Mouse (Mus musculus) intestine, embryonic 15.5 days (tissue): ENCODE data around the gene Foxa1. TPM values are rescaled to one million over a fixed set of nuclear protein-coding genes. Genes with fewer than 3 reads are reported as not detected.

Experiments used
- ATAC-seq: fragments of 200-750 bp; cut with Nextera tagmentation; 2 replicates; pipeline ENCODE4 v1.8.0; 2017; ENCODE audit warnings: moderate TSS enrichment, moderate library complexity
- H3K27ac ChIP-seq: fragments of 300-500 bp; sonication (generic); 2 replicates; pipeline ENCODE4 v1.5.1; 2015; ENCODE audit warnings: mild to moderate bottlenecking, inconsistent platforms
- H3K27me3 ChIP-seq: fragments of 300-500 bp; sonication (generic); replicated peaks from 2 replicates; pipeline ENCODE4 v1.6.1; 2015; ENCODE audit warnings: inconsistent platforms
- H3K36me3 ChIP-seq: fragments of 300-500 bp; sonication (generic); 2 replicates; pipeline ENCODE4 v1.6.1; 2015; ENCODE audit warnings: inconsistent platforms
- H3K4me1 ChIP-seq: fragments of 300-500 bp; sonication (generic); replicated peaks from 2 replicates; pipeline ENCODE4 v1.6.1; 2015; ENCODE audit warnings: inconsistent platforms
- H3K4me2 ChIP-seq: fragments of 300-500 bp; sonication (generic); replicated peaks from 2 replicates; pipeline ENCODE4 v1.6.1; 2015; ENCODE audit warnings: mild to moderate bottlenecking, inconsistent platforms
- H3K4me3 ChIP-seq: fragments of 300-500 bp; sonication (generic); replicated peaks from 2 replicates; pipeline ENCODE4 v1.5.1; 2015; ENCODE audit warnings: inconsistent platforms
- H3K9ac ChIP-seq: fragments of 300-500 bp; sonication (generic); 2 replicates; pipeline ENCODE4 v1.6.1; 2015; ENCODE audit warnings: inconsistent platforms
- H3K9me3 ChIP-seq: fragments of 300-500 bp; sonication (generic); 2 replicates; pipeline ENCODE4 v1.6.1; 2016; ENCODE audit warnings: inconsistent platforms
- WGBS: fragments of 180-500 bp; shearing (Covaris S2); methylation state at CpG from one replicate; pipeline ENCODE4 v1.1.7; 2015; 5-methylcytosine and 5-hydroxymethylcytosine counted together
- polyA plus RNA-seq: library from polyadenylated mRNA; unstranded; fragments of >200 nt; fragmentation: Nextera tagmentation; extraction: Ambion mirVana; gene quantifications from 2 replicates; pipeline ENCODE4 v1.2.1, GENCODE M21; 2015

Foxa1 gene
- polyA plus RNA-seq, 1 experiment from 2014 or later, result 8.9 TPM

GRCm38 (mm10) chr12:57509726-57510125 is 37.0 kb downstream of the Foxa1 start:
- Histone ChIP-seq H3K4me2 (no peak overlapping the region), H3K36me3 (no peaks in the 10 kb centered on the region), H3K4me3 (no peak overlapping the region), H3K27ac (no peak overlapping the region), H3K27me3 (no peaks in the 10 kb centered on the region), H3K9me3 (no peaks in the 10 kb centered on the region), H3K9ac (no peak overlapping the region), H3K4me1 (peaks cover 3% of the 10 kb centered on the region; the same call in 1 of the 2 replicates)
- 55% methylated on average over 4 of the region's 4 CpGs for WGBS
- ATAC-seq, result no peak

GRCm38 (mm10) chr12:57508938-57509337 is 37.8 kb downstream of the Foxa1 start:
- H3K27ac ChIP-seq, result no peak overlapping the region
- no peaks in the 10 kb centered on the region for H3K36me3 ChIP-seq
- H3K27me3 ChIP-seq, result no peaks in the 10 kb centered on the region
- no peak overlapping the region for H3K4me2 ChIP-seq
- ATAC-seq, result no peak
- H3K4me1 ChIP-seq, result peaks cover 3% of the 10 kb centered on the region; the same call in 1 of the 2 replicates
- 47% methylated on average over 11 of the region's 11 CpGs for WGBS
- H3K9me3 ChIP-seq, result no peaks in the 10 kb centered on the region
- no peak overlapping the region for H3K9ac ChIP-seq
- no peak overlapping the region for H3K4me3 ChIP-seq

DNA sequence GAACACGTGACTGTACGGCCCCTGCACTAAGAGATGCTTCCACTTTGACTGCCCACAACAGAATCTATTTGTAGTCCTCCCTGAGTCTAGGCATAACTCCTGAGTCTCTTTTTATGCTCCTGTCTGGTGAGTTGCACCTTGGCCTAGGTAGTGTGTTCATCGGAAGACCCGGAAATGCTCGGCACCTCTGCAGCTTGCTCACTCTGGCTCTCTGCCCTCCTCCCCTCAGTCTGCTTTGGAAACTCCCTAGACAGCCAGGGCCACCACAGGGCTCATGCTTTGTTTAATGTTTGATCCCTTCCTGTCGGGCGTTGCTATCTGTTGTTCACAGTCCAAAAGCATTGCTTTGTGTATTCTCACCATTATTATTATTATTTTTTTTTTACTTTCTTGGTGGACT is 41.4 kb downstream of the Foxa1 start:
- no peak overlapping the region for H3K4me2 ChIP-seq
- peaks cover 3% of the 10 kb centered on the region; the same call in 1 of the 2 replicates for H3K4me1 ChIP-seq
- ATAC-seq, result peak; percentile 86
- no peaks in the 10 kb centered on the region for H3K36me3 ChIP-seq
- H3K9me3 ChIP-seq, result no peaks in the 10 kb centered on the region
- no peak overlapping the region for H3K4me3 ChIP-seq
- no peaks in the 10 kb centered on the region for H3K27me3 ChIP-seq
- WGBS, result 50% methylated on average over 7 of the region's 7 CpGs
- H3K27ac ChIP-seq, result no peak overlapping the region
- no peak overlapping the region for H3K9ac ChIP-seq

DNA sequence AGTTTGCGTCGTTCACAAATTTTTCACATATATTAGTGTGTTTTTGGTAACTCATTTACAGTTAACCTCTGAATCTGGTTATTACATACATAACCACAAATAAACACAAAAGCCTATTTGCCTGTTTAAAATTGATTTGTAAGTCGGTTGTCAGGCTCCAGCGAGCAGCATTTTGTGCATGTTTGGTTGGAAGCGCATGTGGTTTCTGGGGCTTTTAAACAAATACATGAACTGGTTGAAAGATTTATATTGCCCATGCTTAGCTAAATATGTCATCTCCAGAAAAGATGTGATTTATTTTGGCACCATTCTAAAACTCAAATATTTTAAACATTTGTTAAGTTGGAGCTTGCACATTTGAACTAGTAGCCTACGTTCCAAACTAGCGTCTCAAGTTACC is 46.5 kb downstream of the Foxa1 start:
- H3K9me3 ChIP-seq, result no peaks in the 10 kb centered on the region
- no peak for ATAC-seq
- H3K4me2 ChIP-seq, result no peak overlapping the region
- H3K9ac ChIP-seq, result no peak overlapping the region
- no peaks in the 10 kb centered on the region for H3K36me3 ChIP-seq
- WGBS, result 53% methylated on average over 7 of the region's 7 CpGs
- no peak overlapping the region for H3K27ac ChIP-seq
- H3K4me1 ChIP-seq, result no peaks in the 10 kb centered on the region
- no peak overlapping the region for H3K4me3 ChIP-seq
- no peaks in the 10 kb centered on the region for H3K27me3 ChIP-seq

- peak; percentile 91 for ATAC-seq
- H3K36me3 ChIP-seq, result no peaks in the 10 kb centered on the region
- H3K27me3 ChIP-seq, result no peaks in the 10 kb centered on the region
- no peaks in the 10 kb centered on the region for H3K4me1 ChIP-seq
- no peak overlapping the region for H3K4me3 ChIP-seq
- no peak overlapping the region for H3K9ac ChIP-seq
- H3K4me2 ChIP-seq, result peak overlapping the region; percentile 1; the same call in 1 of the 2 replicates
- H3K27ac ChIP-seq, result no peak overlapping the region
- H3K9me3 ChIP-seq, result no peaks in the 10 kb centered on the region
- WGBS, result 27% methylated on average over 6 of the region's 6 CpGs
These were observed 50.2 kb downstream of the Foxa1 start for GRCm38 (mm10) chr12:57496347-57497119.

Other genes starting within 250 kb of the Foxa1 start
- 0.71 and 0.92 TPM in 2 replicates for gene Ttc6, start 17.2 kb upstream of the Foxa1 start, polyA plus RNA-seq